Mouse (Mus musculus) forebrain, embryonic 16.5 days (tissue): Measurements from ENCODE around the gene Smarca2. TPM values are rescaled to one million over a fixed set of nuclear protein-coding genes. Genes with fewer than 3 reads are reported as not detected.
A peak's percentile ranks its signal among the peaks of the same experiment; 100 is the strongest.

Experiments used
- ATAC-seq: fragments of 200-750 bp; cut with Nextera tagmentation; 2 replicates; pipeline ENCODE4 v1.8.0; 2017; ENCODE audit warnings: mild to moderate bottlenecking, moderate library complexity
- H3K27ac ChIP-seq: fragments of 300-500 bp; sonication (generic); 2 replicates; pipeline ENCODE4 v1.5.1; 2014; ENCODE audit warnings: low read length, control low read depth
- H3K27me3 ChIP-seq: fragments of 300-500 bp; sonication (generic); replicated peaks from 2 replicates; pipeline ENCODE4 v1.6.1; 2014; ENCODE audit warnings: low read length; ENCODE audit not compliant: control insufficient read depth, insufficient read depth
- H3K36me3 ChIP-seq: fragments of 300-500 bp; sonication (generic); 2 replicates; pipeline ENCODE4 v1.6.1; 2014; ENCODE audit not compliant: control insufficient read depth, insufficient read depth
- H3K4me1 ChIP-seq: fragments of 300-500 bp; sonication (generic); replicated peaks from 2 replicates; pipeline ENCODE4 v1.6.1; 2014; ENCODE audit warnings: low read length; ENCODE audit not compliant: control insufficient read depth, insufficient read depth
- H3K4me2 ChIP-seq: fragments of 300-500 bp; sonication (generic); 2 replicates; pipeline ENCODE4 v1.6.1; 2014; ENCODE audit warnings: mild to moderate bottlenecking, low read length, control low read depth
- H3K4me3 ChIP-seq: fragments of 300-500 bp; sonication (generic); replicated peaks from 2 replicates; pipeline ENCODE4 v1.5.1; 2014; ENCODE audit warnings: mild to moderate bottlenecking, low read length, control low read depth
- H3K9ac ChIP-seq: fragments of 300-500 bp; sonication (generic); replicated peaks from 2 replicates; pipeline ENCODE4 v1.6.1; 2014; ENCODE audit warnings: low read depth, low read length, control low read depth
- H3K9me3 ChIP-seq: fragments of 300-500 bp; sonication (generic); 2 replicates; pipeline ENCODE4 v1.6.1; 2016; ENCODE audit warnings: low read length; ENCODE audit not compliant: control insufficient read depth
- WGBS: fragments of 180-500 bp; shearing (Covaris S2); extraction: QIAGEN DNeasy Blood & Tissue Kit; methylation state at CpG from one replicate; pipeline ENCODE4 v1.1.7; 2014; 5-methylcytosine and 5-hydroxymethylcytosine counted together
- polyA plus RNA-seq: library from polyadenylated mRNA; unstranded; fragments of >200 nt; fragmentation: Nextera tagmentation; extraction: Ambion mirVana; gene quantifications from 2 replicates; pipeline ENCODE4 v1.2.1, GENCODE M21; 2015

Smarca2 gene
- polyA plus RNA-seq, 1 experiment from 2014 or later = 157 TPM

DNA sequence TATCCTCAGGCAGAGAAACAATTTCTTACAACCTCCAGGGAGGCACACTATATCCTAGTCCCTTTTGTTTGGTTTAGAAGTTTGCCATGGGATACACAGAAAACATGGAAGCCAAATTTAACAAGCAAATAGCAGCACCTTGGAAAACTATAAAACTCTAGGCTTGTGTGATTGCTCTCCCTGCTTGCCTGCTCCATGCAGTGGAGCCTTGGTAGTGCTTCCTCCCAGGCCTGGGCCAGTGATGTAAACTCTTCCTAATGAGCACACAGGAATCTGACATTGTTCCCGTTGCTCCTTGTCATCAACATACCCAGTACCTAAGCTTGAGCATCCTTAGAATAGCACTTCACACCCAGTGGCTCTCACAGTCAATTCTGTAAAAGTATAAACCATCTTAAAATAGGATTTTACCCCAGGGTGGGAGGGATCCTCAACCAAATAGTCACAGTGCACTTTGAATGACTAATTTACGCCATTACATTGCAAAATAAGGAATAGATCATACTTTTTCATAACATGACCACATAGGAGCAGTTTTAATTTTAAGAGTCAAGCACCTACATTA lies 1.5 kb upstream of the Smarca2 start:
- no peak for ATAC-seq
- no peak overlapping the region for H3K9ac ChIP-seq
- WGBS = 47% methylated on average over 2 of the region's 2 CpGs
- H3K4me3 ChIP-seq = no peak overlapping the region
- H3K27me3 ChIP-seq = no peaks in the 10 kb centered on the region
- peaks cover 18% of the 10 kb centered on the region for H3K4me1 ChIP-seq
- no peak overlapping the region for H3K27ac ChIP-seq
- H3K36me3 ChIP-seq = no peaks in the 10 kb centered on the region
- H3K9me3 ChIP-seq = no peaks in the 10 kb centered on the region
- peak overlapping the region; percentile 97; the same call in 1 of the 2 replicates for H3K4me2 ChIP-seq

DNA sequence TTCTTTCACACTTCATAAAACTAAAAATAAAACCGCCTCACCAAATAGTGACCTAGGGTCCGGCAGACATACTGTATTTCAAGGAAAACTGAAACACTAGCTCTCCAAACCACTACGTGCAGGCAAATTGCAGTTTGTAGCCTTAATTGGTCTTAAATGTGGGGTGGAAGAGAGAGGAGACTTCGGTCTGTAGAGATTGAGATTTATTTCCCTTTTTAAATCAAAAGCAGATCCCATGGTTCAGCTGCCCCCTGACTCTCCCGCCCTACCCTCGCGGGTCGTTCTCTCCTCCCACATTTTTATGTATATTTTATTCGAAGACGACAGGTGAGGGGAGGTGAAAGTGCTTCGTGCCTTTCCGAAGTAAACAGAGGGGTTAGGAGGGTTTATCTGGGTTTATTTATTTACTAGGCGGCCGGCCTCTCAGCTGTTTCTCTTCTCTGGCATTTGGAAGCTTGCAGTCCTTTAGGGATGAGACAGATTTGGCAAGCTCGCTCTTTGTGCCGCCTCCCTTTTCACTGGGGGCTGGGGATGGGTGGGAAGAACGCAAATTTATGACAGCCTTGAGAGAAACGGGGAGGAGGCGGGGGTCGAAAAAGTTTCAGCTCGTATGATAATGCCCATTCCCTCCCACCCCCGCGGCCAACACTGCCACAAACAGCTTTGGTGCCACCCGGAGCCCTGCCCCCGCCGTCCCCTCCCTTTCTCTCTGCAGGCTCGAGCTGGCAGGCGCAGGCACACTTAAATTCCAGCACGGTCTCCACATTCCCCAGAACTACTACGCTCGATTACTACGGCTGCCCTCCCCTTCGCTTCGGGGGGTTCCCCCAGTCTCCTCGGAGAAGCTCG lies 720 bp upstream of the Smarca2 start:
- Histone ChIP-seq H3K4me1 (peaks cover 21% of the 10 kb centered on the region), H3K27ac (peak overlapping the region; percentile 97), H3K9me3 (no peaks in the 10 kb centered on the region), H3K4me2 (peak overlapping the region; percentile 97), H3K36me3 (no peaks in the 10 kb centered on the region), H3K4me3 (peak overlapping the region; percentile 88), H3K9ac (peak overlapping the region; percentile 77), H3K27me3 (no peaks in the 10 kb centered on the region)
- 4% methylated on average over 34 of the region's 36 CpGs for WGBS
- ATAC-seq = peak; percentile 63

DNA sequence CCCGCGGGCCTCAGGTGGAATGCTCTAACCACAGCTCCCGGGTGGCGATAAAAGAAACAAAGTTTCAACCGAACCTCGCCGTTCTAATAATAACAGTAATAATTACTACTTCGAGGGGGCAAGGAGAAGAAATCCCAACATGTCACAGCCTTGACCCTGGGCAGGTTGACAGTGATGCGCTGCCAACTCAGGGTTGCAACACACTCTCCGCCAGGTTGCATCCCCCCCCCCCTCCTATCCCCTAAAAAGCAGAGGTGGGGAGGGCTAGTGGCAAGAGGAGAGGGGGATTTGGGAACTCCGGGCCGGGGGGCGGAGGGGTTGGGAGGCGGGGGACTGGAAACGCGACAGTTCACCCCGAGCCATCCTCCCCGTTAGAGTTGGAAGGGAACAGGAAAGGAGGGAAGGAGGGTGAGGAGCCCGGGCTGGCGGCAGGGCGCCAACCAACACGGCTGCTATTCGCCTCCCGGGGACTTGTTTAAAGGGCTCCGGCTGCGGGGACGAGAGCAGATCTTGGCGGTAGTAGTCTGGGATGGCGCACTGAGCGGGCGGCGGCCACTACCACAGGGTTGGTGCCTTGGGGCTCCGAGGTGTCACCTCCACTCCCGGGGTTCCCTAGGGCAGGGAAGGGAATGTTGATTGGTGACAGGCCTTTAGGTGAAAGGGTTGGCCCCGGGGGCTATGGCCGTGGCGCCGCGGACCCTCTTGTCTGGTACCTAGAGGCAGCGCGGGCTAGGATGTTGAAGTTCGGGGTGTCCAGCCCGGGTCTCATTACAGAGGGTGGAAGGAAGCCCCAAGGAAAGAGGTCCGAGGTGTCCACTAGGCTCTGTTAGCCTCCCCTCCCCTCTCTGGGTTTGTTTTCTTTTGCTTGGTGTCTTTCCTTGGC lies 829 bp downstream of the Smarca2 start:
- Histone ChIP-seq H3K4me3 (peak overlapping the region; percentile 88), H3K27ac (peak overlapping the region; percentile 88), H3K9ac (peak overlapping the region; percentile 76), H3K27me3 (no peaks in the 10 kb centered on the region), H3K36me3 (no peaks in the 10 kb centered on the region), H3K4me1 (peaks cover 24% of the 10 kb centered on the region), H3K9me3 (no peaks in the 10 kb centered on the region), H3K4me2 (peak overlapping the region; percentile 97)
- ATAC-seq = no peak
- under 1% methylated on average over 44 of the region's 44 CpGs for WGBS

DNA sequence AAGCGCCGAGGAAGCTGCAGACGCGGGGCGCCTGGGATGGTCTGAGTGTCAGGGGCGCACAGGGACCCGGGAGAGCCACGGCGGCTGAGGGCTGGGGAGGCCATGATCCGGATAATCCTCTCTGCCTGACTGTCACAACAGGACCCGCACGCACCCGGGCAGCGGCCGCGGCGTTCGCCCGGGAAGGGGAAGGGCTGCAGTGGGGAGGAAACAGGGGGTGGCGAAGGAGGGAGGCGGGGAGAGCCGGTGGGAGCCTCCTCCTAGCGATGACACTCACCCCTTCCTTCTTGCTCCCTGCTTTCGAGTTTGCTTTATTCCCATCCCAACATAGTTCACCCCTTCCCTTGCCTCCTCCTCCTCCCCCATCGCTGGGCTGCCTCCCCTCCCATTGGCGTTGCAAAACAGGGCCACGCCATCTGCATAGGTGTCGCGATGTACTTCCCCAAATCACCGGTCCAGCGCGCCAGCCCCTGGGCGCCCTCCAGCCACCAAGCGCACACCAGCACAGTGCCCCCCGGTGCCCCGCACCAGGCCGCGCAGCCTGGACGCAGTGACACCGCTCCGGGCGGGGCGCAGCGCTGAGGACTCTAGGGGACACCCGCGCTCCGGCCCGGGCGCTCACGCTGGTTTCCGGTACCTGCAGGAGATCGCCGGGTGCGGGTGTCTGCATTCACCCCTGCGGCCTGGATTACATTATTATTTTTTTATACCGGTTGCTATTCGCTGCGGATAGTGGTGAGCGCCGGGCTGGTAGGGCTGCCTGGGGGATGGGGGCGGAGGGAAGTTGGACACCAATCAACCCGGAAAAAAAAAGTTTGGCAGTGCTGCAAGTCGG lies 1.7 kb downstream of the Smarca2 start:
- peak overlapping the region; percentile 88 for H3K4me3 ChIP-seq
- H3K4me1 ChIP-seq = peaks cover 24% of the 10 kb centered on the region
- H3K27me3 ChIP-seq = no peaks in the 10 kb centered on the region
- H3K4me2 ChIP-seq = peak overlapping the region; percentile 97
- no peaks in the 10 kb centered on the region for H3K36me3 ChIP-seq
- ATAC-seq = no peak
- peak overlapping the region; percentile 76 for H3K9ac ChIP-seq
- H3K27ac ChIP-seq = peak overlapping the region; percentile 88
- under 1% methylated on average over 61 of the region's 63 CpGs for WGBS
- no peaks in the 10 kb centered on the region for H3K9me3 ChIP-seq

DNA sequence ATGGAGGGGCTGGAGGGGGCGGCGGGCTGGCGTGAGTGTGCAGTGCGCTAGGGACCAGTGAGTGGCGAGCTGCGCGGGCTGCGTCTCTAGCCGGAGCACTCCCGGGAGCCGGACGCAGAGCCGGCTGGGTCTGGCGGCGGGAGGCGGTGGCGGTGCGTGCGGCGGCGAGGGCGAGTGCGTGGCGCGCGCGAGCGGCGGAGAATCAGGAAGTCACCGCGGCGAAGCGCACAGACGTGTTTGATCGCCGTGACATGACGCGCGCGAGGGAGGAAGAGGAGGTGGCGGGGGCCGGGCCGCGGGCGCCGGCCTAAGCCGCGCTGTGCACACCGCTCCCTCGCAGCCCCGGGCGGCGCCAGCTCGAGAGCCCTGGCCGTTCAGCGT lies 2.3 kb downstream of the Smarca2 start:
- ATAC-seq = no peak
- H3K36me3 ChIP-seq = no peaks in the 10 kb centered on the region
- H3K27me3 ChIP-seq = no peaks in the 10 kb centered on the region
- peak overlapping the region; percentile 97 for H3K4me2 ChIP-seq
- WGBS = under 1% methylated on average over 54 of the region's 56 CpGs
- peak overlapping the region; percentile 76 for H3K9ac ChIP-seq
- H3K4me1 ChIP-seq = peaks cover 24% of the 10 kb centered on the region
- peak overlapping the region; percentile 88 for H3K4me3 ChIP-seq
- peak overlapping the region; percentile 88 for H3K27ac ChIP-seq
- H3K9me3 ChIP-seq = no peaks in the 10 kb centered on the region

DNA sequence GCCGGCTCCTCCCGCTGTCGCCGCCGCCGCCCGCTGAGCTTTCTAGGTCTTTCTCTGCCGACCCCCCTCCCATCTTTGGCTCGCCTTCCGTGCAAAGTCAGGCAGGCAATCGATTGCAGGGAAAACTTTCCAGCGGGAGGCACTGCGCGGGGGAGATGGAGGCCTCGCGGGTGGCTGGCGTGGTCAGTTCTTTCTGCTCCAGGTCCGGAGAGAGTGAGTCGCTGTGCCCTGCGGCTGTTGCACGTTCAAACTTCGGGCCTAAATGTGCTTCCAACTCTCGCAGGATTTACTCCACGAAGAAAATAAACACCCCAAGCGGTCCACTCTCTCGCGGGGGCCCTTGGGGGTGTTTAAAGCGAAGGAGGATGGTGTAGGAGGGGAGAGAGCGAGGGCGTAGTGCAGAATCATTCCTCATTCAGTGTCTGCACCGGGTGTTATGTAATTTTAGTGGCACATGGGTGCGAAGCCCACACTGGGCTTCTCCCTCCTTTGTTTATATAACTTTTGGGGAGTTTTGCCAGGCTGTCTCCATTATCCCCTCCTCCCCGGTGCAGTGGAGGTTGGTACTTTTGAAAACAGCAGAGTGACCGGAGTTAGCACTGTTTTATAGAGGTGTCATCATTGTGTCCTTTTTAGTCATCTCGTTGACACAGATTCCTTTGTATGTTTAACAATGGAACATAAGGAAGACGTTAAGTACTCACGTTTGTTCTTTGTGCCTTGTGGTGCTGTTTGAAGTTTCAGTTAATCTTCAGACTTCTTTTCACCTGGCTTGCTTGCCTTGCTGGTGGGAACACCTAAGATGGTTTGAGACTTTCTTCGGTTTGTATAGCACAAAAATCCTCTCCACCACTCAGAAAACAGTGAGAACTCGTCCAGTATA lies 2.9 kb downstream of the Smarca2 start:
- H3K4me2 ChIP-seq = peak overlapping the region; percentile 97
- peak overlapping the region; percentile 76 for H3K9ac ChIP-seq
- H3K27ac ChIP-seq = peak overlapping the region; percentile 88
- H3K4me1 ChIP-seq = peaks cover 24% of the 10 kb centered on the region
- H3K27me3 ChIP-seq = no peaks in the 10 kb centered on the region
- H3K4me3 ChIP-seq = peak overlapping the region; percentile 88
- no peaks in the 10 kb centered on the region for H3K9me3 ChIP-seq
- under 1% methylated on average over 39 of the region's 39 CpGs for WGBS
- ATAC-seq = no peak
- H3K36me3 ChIP-seq = no peaks in the 10 kb centered on the region

DNA sequence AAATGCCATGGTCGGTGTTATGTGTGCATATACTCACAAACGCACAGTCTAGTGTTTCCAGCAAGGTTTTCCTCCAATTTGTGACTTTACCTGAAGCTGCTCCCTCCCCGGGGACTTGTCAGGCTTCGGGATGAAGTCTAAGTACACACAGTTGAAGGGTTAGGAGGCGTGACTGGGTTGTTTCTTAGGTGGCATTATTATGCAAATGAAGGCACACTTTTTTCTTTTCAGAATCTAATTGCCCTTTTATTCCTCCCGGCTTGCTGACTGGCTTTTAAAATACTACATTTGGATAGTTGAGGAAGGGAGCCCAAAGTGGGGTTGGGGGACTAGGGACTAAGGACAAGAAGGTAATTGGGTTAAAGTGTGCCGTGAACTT lies 3.6 kb downstream of the Smarca2 start:
- no peak overlapping the region for H3K27ac ChIP-seq
- no peaks in the 10 kb centered on the region for H3K36me3 ChIP-seq
- peak overlapping the region; percentile 88 for H3K4me3 ChIP-seq
- no peaks in the 10 kb centered on the region for H3K27me3 ChIP-seq
- H3K4me1 ChIP-seq = peaks cover 21% of the 10 kb centered on the region
- under 1% methylated on average over 7 of the region's 7 CpGs for WGBS
- ATAC-seq = no peak
- 0 out of 2 replicates have a peak overlapping the region, but pooled peaks have one; percentile 26 for H3K9ac ChIP-seq
- peak overlapping the region; percentile 97 for H3K4me2 ChIP-seq
- H3K9me3 ChIP-seq = no peaks in the 10 kb centered on the region

DNA sequence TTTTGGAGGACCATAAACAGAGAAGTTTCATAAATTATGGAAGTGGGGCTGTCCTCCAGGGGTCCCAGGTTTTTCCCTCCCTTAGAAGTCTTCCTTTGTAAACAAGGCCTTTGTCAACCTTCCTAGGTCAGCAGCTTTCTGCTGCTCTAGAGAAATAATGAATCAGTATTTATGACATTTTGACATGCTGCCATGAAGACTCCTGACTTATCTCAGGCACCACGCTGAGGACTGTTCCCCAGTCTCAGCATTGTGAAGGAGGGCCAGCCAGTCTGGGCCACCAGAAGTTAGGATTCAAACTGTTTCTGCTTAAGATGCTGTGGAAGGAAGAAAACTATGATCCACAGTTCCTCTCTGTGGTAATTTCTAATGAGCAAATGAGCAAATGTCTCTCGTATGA lies 4.8 kb downstream of the Smarca2 start:
- no peaks in the 10 kb centered on the region for H3K9me3 ChIP-seq
- ATAC-seq = no peak
- no peak overlapping the region for H3K4me3 ChIP-seq
- no peak overlapping the region for H3K27ac ChIP-seq
- WGBS = 32% methylated on average over 2 of the region's 2 CpGs
- H3K4me2 ChIP-seq = no peak overlapping the region
- no peaks in the 10 kb centered on the region for H3K36me3 ChIP-seq
- no peaks in the 10 kb centered on the region for H3K27me3 ChIP-seq
- peaks cover 15% of the 10 kb centered on the region for H3K4me1 ChIP-seq
- no peak overlapping the region for H3K9ac ChIP-seq
